ENCODE assay signal across 8 mouse cellular contexts in genomic region chr3:5754763-5755478, GRCm38 (mm10). TPM values are rescaled to one million over a fixed set of nuclear protein-coding genes. Genes with fewer than 3 reads are reported as not detected.
A peak's percentile ranks its signal among the peaks of the same experiment; 100 is the strongest.
DNase-seq lines count a peak whose midpoint lies in the region; ATAC-seq and TF ChIP-seq lines count a peak whose summit lies in the region.

No protein-coding gene starts in this region.

- no peaks in the 10 kb centered on the region for H3K27me3 ChIP-seq in lung, postnatal 0 days (replicated peaks; ENCODE audit: insufficient read depth, low read length)
- no peaks in the 10 kb centered on the region for H3K27me3 ChIP-seq in embryonic facial prominence, embryonic 15.5 days
- no peaks in the 10 kb centered on the region for H3K27me3 ChIP-seq in neural tube, embryonic 14.5 days (ENCODE audit: control insufficient read depth, insufficient read depth, low read length)

- no peak overlapping the region for H3K4me2 ChIP-seq in lung, postnatal 0 days (replicated peaks; ENCODE audit: low read depth, low read length)
- no peak overlapping the region for H3K4me2 ChIP-seq in embryonic facial prominence, embryonic 15.5 days (replicated peaks)
- H3K4me2 ChIP-seq in neural tube, embryonic 14.5 days (ENCODE audit: low read depth, low read length), result no peak overlapping the region

- 46% methylated on average over 3 of the region's 3 CpGs for WGBS in lung, postnatal 0 days
- 42% methylated on average over 3 of the region's 3 CpGs for WGBS in embryonic facial prominence, embryonic 15.5 days
- WGBS in neural tube, embryonic 14.5 days, result 12% methylated on average over 3 of the region's 3 CpGs

- TF ChIP-seq EP300 in lung, postnatal 0 days (IDR thresholded peaks at IDR 0.05), result no peak

- ATAC-seq in lung, postnatal 0 days, result no peak
- peak; percentile 88 for ATAC-seq in embryonic facial prominence, embryonic 15.5 days (ENCODE audit: insufficient number of reproducible peaks, low FRiP score, low TSS enrichment, low read depth)
- peak; percentile 99 for ATAC-seq in neural tube, embryonic 14.5 days (ENCODE audit: low read depth)
- no peak for ATAC-seq in megakaryocyte-erythroid progenitor cell, adult 5-6 weeks (replicated peaks; ENCODE audit: low FRiP score, low TSS enrichment, poor library complexity, severe bottlenecking)

- TF ChIP-seq CTCF in lung, postnatal 0 days (IDR thresholded peaks at IDR 0.05), result no peak

- H3K9ac ChIP-seq in lung, postnatal 0 days (replicated peaks; ENCODE audit: low read depth), result no peak overlapping the region
- no peak overlapping the region for H3K9ac ChIP-seq in embryonic facial prominence, embryonic 15.5 days
- no peak overlapping the region for H3K9ac ChIP-seq in neural tube, embryonic 14.5 days (replicated peaks; ENCODE audit: low read depth, low read length)

- H3K9me3 ChIP-seq in lung, postnatal 0 days (ENCODE audit: low read length), result no peaks in the 10 kb centered on the region
- no peaks in the 10 kb centered on the region for H3K9me3 ChIP-seq in embryonic facial prominence, embryonic 15.5 days (replicated peaks)
- no peaks in the 10 kb centered on the region for H3K9me3 ChIP-seq in neural tube, embryonic 14.5 days (ENCODE audit: control insufficient read depth, low read length)

- no peaks in the 10 kb centered on the region for H3K36me3 ChIP-seq in lung, postnatal 0 days (ENCODE audit: insufficient read depth, low read length)
- H3K36me3 ChIP-seq in embryonic facial prominence, embryonic 15.5 days, result no peaks in the 10 kb centered on the region
- H3K36me3 ChIP-seq in neural tube, embryonic 14.5 days (ENCODE audit: control insufficient read depth, insufficient read depth, low read length), result no peaks in the 10 kb centered on the region

- peak; percentile 16 for DNase-seq in lung, postnatal 0 days (ENCODE audit: low spot score)
- no peak for DNase-seq in lung, postnatal 14 days
- peak; percentile 53 for DNase-seq in layer of hippocampus, adult 9-11 months
- DNase-seq in spleen, postnatal 36 days (ENCODE audit: low spot score in 2 of 2), result no peak
- no peak for DNase-seq in adrenal gland, postnatal 25 days

- no peaks in the 10 kb centered on the region for H3K4me1 ChIP-seq in lung, postnatal 0 days (ENCODE audit: insufficient read depth, low read depth, low read length)
- H3K4me1 ChIP-seq in embryonic facial prominence, embryonic 15.5 days, result no peaks in the 10 kb centered on the region
- H3K4me1 ChIP-seq in neural tube, embryonic 14.5 days (ENCODE audit: control insufficient read depth, insufficient read depth, low read length), result 0 out of 2 replicates have a peak, but pooled peaks cover 9% of the 10 kb centered on the region

- H3K4me3 ChIP-seq in lung, postnatal 0 days (ENCODE audit: low read depth, low read length), result no peak overlapping the region
- no peak overlapping the region for H3K4me3 ChIP-seq in embryonic facial prominence, embryonic 15.5 days (replicated peaks)
- H3K4me3 ChIP-seq in neural tube, embryonic 14.5 days (ENCODE audit: low read depth, low read length), result no peak overlapping the region

- no peak overlapping the region for H3K27ac ChIP-seq in lung, postnatal 0 days (ENCODE audit: low read length)
- no peak overlapping the region for H3K27ac ChIP-seq in embryonic facial prominence, embryonic 15.5 days (replicated peaks)
- no peak overlapping the region for H3K27ac ChIP-seq in neural tube, embryonic 14.5 days (ENCODE audit: low read depth, low read length)

RNA-seq across cellular contexts. Expression of gene Gm8797, which starts 4.3 kb away (rescaled TPM):
- polyA plus RNA-seq in lung, postnatal 0 days (2015; fragmentation: Nextera tagmentation; extraction: Ambion mirVana), result 11.0 and 14.7 TPM in 2 replicates
- 11.7 and 17.0 TPM in 2 replicates for polyA plus RNA-seq in embryonic facial prominence, embryonic 15.5 days (2015; fragmentation: Nextera tagmentation; extraction: Ambion mirVana)
- 19.4 and 21.9 TPM in 2 replicates for polyA plus RNA-seq in neural tube, embryonic 14.5 days (2014; fragmentation: Nextera tagmentation; extraction: Ambion mirVana)
- total RNA-seq in megakaryocyte-erythroid progenitor cell, adult 5-6 weeks (2014; fragmentation: Nextera tagmentation), result 2.3 TPM in 1 of 2 replicates, not detected in the other
- 22.2 and 26.7 TPM in 2 replicates for total RNA-seq in megakaryocyte-erythroid progenitor cell, adult 5-6 weeks (2017)
- 8.6 and 9.6 TPM in 2 replicates for total RNA-seq in adrenal gland, postnatal 25 days (2021)

Comparison
In these comparisons a context has a peak if more than half of its experiments do, and no peak if none do; other contexts are left out.
1. DNase-seq: peak in lung, postnatal 0 days (single experiment) and layer of hippocampus, adult 9-11 months (single experiment); none in lung, postnatal 14 days (single experiment), spleen, postnatal 36 days (0 of 2) and adrenal gland, postnatal 25 days (single experiment).
2. ATAC-seq: peak in embryonic facial prominence, embryonic 15.5 days (single experiment) and neural tube, embryonic 14.5 days (single experiment); none in lung, postnatal 0 days (single experiment) and megakaryocyte-erythroid progenitor cell, adult 5-6 weeks (single experiment).